Mouse (Mus musculus): ENCODE data around the gene Pdgfra.

- no peak for TF ChIP-seq TAL1 (conservative IDR thresholded peaks at IDR 0.05; ENCODE audit: low read depth, low read length)
- no peak for TF ChIP-seq CTCF (IDR thresholded peaks at IDR 0.05; ENCODE audit: low read depth, low read length)
Observed at GRCm38 (mm10) chr5:75152791-75153625, 916 bp downstream of the Pdgfra start.

Measured in G1E (cell line).